Mouse (Mus musculus): ENCODE measurements around the gene Zfp651.

- TF ChIP-seq POLR2A (IDR thresholded peaks at IDR 0.05; ENCODE audit: insufficient read length, low read depth) (no peak), MAX (IDR thresholded peaks at IDR 0.05; ENCODE audit: low read depth) (no peak), USF1 (IDR thresholded peaks at IDR 0.05; ENCODE audit: low read depth) (no peak), MYOD1 (IDR thresholded peaks at IDR 0.05; ENCODE audit: control insufficient read depth in 1 of 3, insufficient read length in 2 of 3, low read depth in 2 of 3) (no peak)
These were observed 15.1 kb upstream of the Zfp651 start for GRCm38 (mm10) chr9:121744051-121744450.

All from myocyte (in vitro differentiated cells).